Mouse (Mus musculus) kidney, adult 2 months (tissue): Measurements from ENCODE around the gene Klhl2.

Experiments used
- CTCF ChIP-seq: fragments of 200-500 bp; conservative IDR thresholded peaks from 2 replicates; pipeline ENCODE4 v1.5.1; 2011; ENCODE audit warnings: low read depth, mild to moderate bottlenecking, control low read depth, low read length, moderate library complexity, mixed read lengths; ENCODE audit not compliant: insufficient read depth, insufficient read length
- POLR2A ChIP-seq: fragments of 200-500 bp; IDR thresholded peaks from one replicate; pipeline ENCODE4 v1.6.1; 2011; ENCODE audit warnings: low read depth, low read length, control low read depth

GRCm38 (mm10) chr8:64728156-64728555 is 121.7 kb downstream of the Klhl2 start:
- TF ChIP-seq CTCF (no peak), POLR2A (no peak)
